Mouse (Mus musculus) frontal cortex, postnatal 14 days (tissue): ENCODE measurements around the gene C1ql4.
A peak's percentile ranks its signal among the peaks of the same experiment; 100 is the strongest.
"Not testable (repeated sequence)": the region's sequence is repeated elsewhere in the genome, so short reads cannot be mapped to it uniquely, and the experiment has no call there.

ENCODE experiments used
- DNase-seq, 2 experiments: peaks; one replicate each; pipeline ENCODE4 v3.0.0; 2022; ENCODE audit warnings: low spot score in 2 of 2

Gene C1ql4

GRCm38 (mm10) chr15:99099139-99099556 lies 11.5 kb upstream of the C1ql4 start:
- DNase-seq = no peak

- no peak for DNase-seq
Measured at GRCm38 (mm10) chr15:99098493-99098861, 10.9 kb upstream of the C1ql4 start.

- DNase-seq = no peak
Measured at GRCm38 (mm10) chr15:99097840-99098492, 10.3 kb upstream of the C1ql4 start.

GRCm38 (mm10) chr15:99096831-99097500 lies 9.3 kb upstream of the C1ql4 start:
- no peak for DNase-seq

- no peak for DNase-seq
Measured at GRCm38 (mm10) chr15:99096061-99096793, 8.6 kb upstream of the C1ql4 start.

GRCm38 (mm10) chr15:99095356-99095755 lies 7.7 kb upstream of the C1ql4 start:
- DNase-seq = no peak

GRCm38 (mm10) chr15:99094631-99095270 lies 7.1 kb upstream of the C1ql4 start:
- DNase-seq = no peak

- no peak for DNase-seq
Measured at GRCm38 (mm10) chr15:99093291-99094258, 6.0 kb upstream of the C1ql4 start.

- no peak for DNase-seq
Measured at GRCm38 (mm10) chr15:99092870-99093269, 5.3 kb upstream of the C1ql4 start, which contains the start of gene Dnajc22. Gene Dnajc22 (plus strand): TSS chr15:99093170.

GRCm38 (mm10) chr15:99089069-99089468 lies 1.5 kb upstream of the C1ql4 start:
- DNase-seq = no peak

- DNase-seq = peak in 1 of 2 experiments; percentile 43
Measured at GRCm38 (mm10) chr15:99088292-99088691, 675 bp upstream of the C1ql4 start.

GRCm38 (mm10) chr15:99085997-99086396 lies 1.6 kb downstream of the C1ql4 start:
- no peak for DNase-seq

- no peak for DNase-seq
Measured at GRCm38 (mm10) chr15:99084618-99085017, 3.0 kb downstream of the C1ql4 start.

GRCm38 (mm10) chr15:99083867-99084557 lies 3.6 kb downstream of the C1ql4 start:
- no peak for DNase-seq

GRCm38 (mm10) chr15:99083258-99083657 lies 4.4 kb downstream of the C1ql4 start:
- DNase-seq = no peak

GRCm38 (mm10) chr15:99082840-99083239 lies 4.8 kb downstream of the C1ql4 start:
- DNase-seq = no peak

- no peak for DNase-seq
Measured at GRCm38 (mm10) chr15:99082322-99082721, 5.3 kb downstream of the C1ql4 start.

GRCm38 (mm10) chr15:99079804-99080203 lies 7.8 kb downstream of the C1ql4 start:
- no peak for DNase-seq

GRCm38 (mm10) chr15:99078181-99078910 lies 9.3 kb downstream of the C1ql4 start:
- no peak for DNase-seq

GRCm38 (mm10) chr15:99076011-99076410 lies 11.6 kb downstream of the C1ql4 start:
- DNase-seq = not testable (repeated sequence)
